In genomic region chr10:60826461-60827237, GRCm38 (mm10) we compare ENCODE assay signal across 8 mouse cellular contexts. TPM values are rescaled to one million over a fixed set of nuclear protein-coding genes. Genes with fewer than 3 reads are reported as not detected.
DNase-seq lines count a peak whose midpoint lies in the region; ATAC-seq and TF ChIP-seq lines count a peak whose summit lies in the region.

No protein-coding gene starts in this region.

- H3K4me1 ChIP-seq in embryonic facial prominence, embryonic 13.5 days = peaks cover 92% of the 10 kb centered on the region
- H3K4me1 ChIP-seq in hindbrain, embryonic 14.5 days (replicated peaks; ENCODE audit: control insufficient read depth, insufficient read depth, low read length) = peaks cover 20% of the 10 kb centered on the region
- H3K4me1 ChIP-seq in limb, embryonic 10.5 days = peaks cover 94% of the 10 kb centered on the region

- H3K36me3 ChIP-seq in C2C12 (ENCODE audit: control insufficient read depth, insufficient read depth) (peaks cover 43% of the 10 kb centered on the region), myocyte (ENCODE audit: control insufficient read depth, insufficient read depth) (no peaks in the 10 kb centered on the region)
- H3K36me3 ChIP-seq in embryonic facial prominence, embryonic 13.5 days = no peaks in the 10 kb centered on the region
- no peaks in the 10 kb centered on the region for H3K36me3 ChIP-seq in hindbrain, embryonic 14.5 days (replicated peaks; ENCODE audit: control insufficient read depth, insufficient read depth)
- H3K36me3 ChIP-seq in limb, embryonic 10.5 days = 0 out of 2 replicates have a peak, but pooled peaks cover 4% of the 10 kb centered on the region

- H3K27me3 ChIP-seq in C2C12 (ENCODE audit: control insufficient read depth, insufficient read depth, insufficient read length) = no peaks in the 10 kb centered on the region
- H3K27me3 ChIP-seq in embryonic facial prominence, embryonic 13.5 days = peaks cover 32% of the 10 kb centered on the region
- peaks cover 65% of the 10 kb centered on the region for H3K27me3 ChIP-seq in hindbrain, embryonic 14.5 days (ENCODE audit: control insufficient read depth, insufficient read depth, low read length)
- H3K27me3 ChIP-seq in limb, embryonic 10.5 days (ENCODE audit: low read depth, poor library complexity, severe bottlenecking) = peaks cover 19% of the 10 kb centered on the region
- no peaks in the 10 kb centered on the region for H3K27me3 ChIP-seq in myocyte (ENCODE audit: control insufficient read depth, insufficient read depth, insufficient read length)

- peaks cover 96% of the 10 kb centered on the region for H3K79me3 ChIP-seq in C2C12 (ENCODE audit: low read depth)

- H3K79me2 ChIP-seq in C2C12 (ENCODE audit: control insufficient read depth, insufficient read depth) (peaks cover 98% of the 10 kb centered on the region), myocyte (ENCODE audit: control insufficient read depth, insufficient read depth) (peaks cover 94% of the 10 kb centered on the region)

- H3ac ChIP-seq in C2C12 (ENCODE audit: control insufficient read depth, insufficient read length, low read depth) = peak overlapping the region; percentile 70
- peak overlapping the region; percentile 10 for H3ac ChIP-seq in myocyte (ENCODE audit: control insufficient read depth, insufficient read length)

- DNase-seq in NIH3T3 (ENCODE audit: low read depth) = peak; percentile 79
- DNase-seq in hindbrain, embryonic 14.5 days (ENCODE audit: low spot score) = peak; percentile 64
- DNase-seq in limb, embryonic 10.5 days (ENCODE audit: low spot score) = peak; percentile 86
- DNase-seq in spleen, postnatal 14 days (ENCODE audit: low spot score in 2 of 2) = no peak
- DNase-seq in natural killer cell, adult 2 months (ENCODE audit: low spot score in 2 of 2) = no peak

- peak overlapping the region; percentile 68 for H3K9ac ChIP-seq in embryonic facial prominence, embryonic 13.5 days
- peak overlapping the region; percentile 52 for H3K9ac ChIP-seq in hindbrain, embryonic 14.5 days

- H3K4me2 ChIP-seq in embryonic facial prominence, embryonic 13.5 days = peak overlapping the region; percentile 94
- H3K4me2 ChIP-seq in hindbrain, embryonic 14.5 days (replicated peaks) = peak overlapping the region; percentile 78
- H3K4me2 ChIP-seq in myocyte (ENCODE audit: low read depth) = peak overlapping the region; percentile 97

- peak overlapping the region; percentile 21 for H3K4me3 ChIP-seq in C2C12 (ENCODE audit: insufficient read depth, poor library complexity, severe bottlenecking)
- peak overlapping the region; percentile 45 for H3K4me3 ChIP-seq in embryonic facial prominence, embryonic 13.5 days
- peak overlapping the region; percentile 36 for H3K4me3 ChIP-seq in hindbrain, embryonic 14.5 days (replicated peaks; ENCODE audit: low read length)
- peak overlapping the region; percentile 86 for H3K4me3 ChIP-seq in limb, embryonic 10.5 days
- peak overlapping the region; percentile 100 for H3K4me3 ChIP-seq in myocyte

- under 1% methylated on average over 34 of the region's 34 CpGs for WGBS in embryonic facial prominence, embryonic 13.5 days
- WGBS in hindbrain, embryonic 14.5 days = 1% methylated on average over 34 of the region's 34 CpGs
- under 1% methylated on average over 34 of the region's 34 CpGs for WGBS in limb, embryonic 10.5 days

- H3K27ac ChIP-seq in embryonic facial prominence, embryonic 13.5 days = peak overlapping the region; percentile 41; the same call in 1 of the 2 replicates
- no peak overlapping the region for H3K27ac ChIP-seq in hindbrain, embryonic 14.5 days
- peak overlapping the region; percentile 87 for H3K27ac ChIP-seq in limb, embryonic 10.5 days

- no peak for TF ChIP-seq POLR2A in myocyte (IDR thresholded peaks at IDR 0.05; ENCODE audit: insufficient read length, low read depth)

- no peaks in the 10 kb centered on the region for H3K9me3 ChIP-seq in embryonic facial prominence, embryonic 13.5 days
- H3K9me3 ChIP-seq in hindbrain, embryonic 14.5 days (ENCODE audit: control insufficient read depth, low read length) = no peaks in the 10 kb centered on the region
- H3K9me3 ChIP-seq in limb, embryonic 10.5 days (replicated peaks) = no peaks in the 10 kb centered on the region

- no peak for ATAC-seq in embryonic facial prominence, embryonic 13.5 days (ENCODE audit: insufficient number of reproducible peaks, insufficient read depth, low FRiP score, low TSS enrichment, low read depth)
- 0 out of 2 replicates have a peak, but pooled peaks have one; percentile 28 for ATAC-seq in hindbrain, embryonic 14.5 days (ENCODE audit: low FRiP score)

- peak; percentile 22 for TF ChIP-seq CTCF in C2C12 (IDR thresholded peaks at IDR 0.05; ENCODE audit: control insufficient read depth, insufficient read depth, insufficient read length)

TF ChIP-seq in C2C12, 6 proteins besides CTCF, POLR2A, EP300 and RAD21:
- TF ChIP-seq CEBPB (IDR thresholded peaks at IDR 0.05; ENCODE audit: low read depth) (no peak), FOSL1 (IDR thresholded peaks at IDR 0.05; ENCODE audit: insufficient read depth, low read length, poor library complexity, severe bottlenecking) (no peak), USF1 (IDR thresholded peaks at IDR 0.05; ENCODE audit: low read depth) (no peak), MYOG (IDR thresholded peaks at IDR 0.05; ENCODE audit: control insufficient read depth, extremely low read depth, insufficient read length) (no peak), MAX (IDR thresholded peaks at IDR 0.05) (no peak), MYOD1 (IDR thresholded peaks at IDR 0.05; ENCODE audit: control insufficient read depth, insufficient read length, low read depth) (no peak)

TF ChIP-seq in myocyte, 11 proteins besides CTCF, POLR2A, EP300 and RAD21:
- TF ChIP-seq MYOG (IDR thresholded peaks at IDR 0.05; ENCODE audit: control insufficient read depth in 1 of 3, insufficient read depth in 1 of 3, insufficient read length in 2 of 3, low read depth in 2 of 3) = no peak
- no peak for TF ChIP-seq SRF (IDR thresholded peaks at IDR 0.05; ENCODE audit: control insufficient read depth, insufficient read length, low read depth)
- no peak for TF ChIP-seq REST (IDR thresholded peaks at IDR 0.05; ENCODE audit: insufficient read depth, insufficient read length)
- no peak for TF ChIP-seq MYOD1 (IDR thresholded peaks at IDR 0.05; ENCODE audit: control insufficient read depth in 1 of 3, insufficient read length in 2 of 3, low read depth in 2 of 3)
TF ChIP-seq in myocyte: peak in this region for 0.

RNA-seq across cellular contexts. Expression of gene Unc5b, which starts 4.7 kb away (rescaled TPM):
- polyA plus RNA-seq in C2C12 (2012; fragmentation: generic; extraction: Trizol) (142 TPM), myocyte (2012; fragmentation: generic; extraction: Trizol) (91.9 TPM)
- 6.0 and 6.1 TPM in 2 replicates for polyA plus RNA-seq in embryonic facial prominence, embryonic 13.5 days (2015; fragmentation: Nextera tagmentation; extraction: Ambion mirVana)
- 2.8 and 2.9 TPM in 2 replicates for polyA plus RNA-seq in hindbrain, embryonic 14.5 days (2014; fragmentation: Nextera tagmentation; extraction: Ambion mirVana)
- polyA plus RNA-seq in limb, embryonic 10.5 days (2016; fragmentation: Nextera tagmentation; extraction: Ambion mirVana) = 10.2 and 11.8 TPM in 2 replicates

Comparison
In these comparisons a context has a peak if more than half of its experiments do, and no peak if none do; other contexts are left out.
1. H3K4me3 ChIP-seq: peak in every context shown above with its lines; median percentile 100 in myocyte; 86 in limb, embryonic 10.5 days; 45 in embryonic facial prominence, embryonic 13.5 days; 36 in hindbrain, embryonic 14.5 days; 21 in C2C12.
2. DNase-seq: peak in NIH3T3 (single experiment), hindbrain, embryonic 14.5 days (single experiment) and limb, embryonic 10.5 days (single experiment); none in spleen, postnatal 14 days (0 of 2) and natural killer cell, adult 2 months (0 of 2).
3. Peak in every context shown above with its lines, with median percentiles within 50 percentile points of each other: H3K4me2 ChIP-seq.